Mouse (Mus musculus) C2C12 (cell line): ENCODE data around the gene Adamts17. TPM values are rescaled to one million over a fixed set of nuclear protein-coding genes. Genes with fewer than 3 reads are reported as not detected.

Source experiments
- H3K27me3 ChIP-seq: one replicate; pipeline ENCODE4 v1.6.1; 2011; ENCODE audit not compliant: control insufficient read depth, insufficient read depth, insufficient read length
- H3K36me3 ChIP-seq: one replicate; pipeline ENCODE4 v1.6.1; 2011; ENCODE audit not compliant: control insufficient read depth, insufficient read depth
- H3K4me3 ChIP-seq: one replicate; pipeline ENCODE4 v1.5.1; 2011; ENCODE audit warnings: mild to moderate bottlenecking, control low read depth; ENCODE audit not compliant: poor library complexity, insufficient read depth, severe bottlenecking
- H3K79me2 ChIP-seq: one replicate; pipeline ENCODE4 v1.6.1; 2011; ENCODE audit not compliant: control insufficient read depth, insufficient read depth
- H3K79me3 ChIP-seq: one replicate; pipeline ENCODE4 v1.6.1; 2011; ENCODE audit warnings: low read depth, control low read depth
- H3ac ChIP-seq: one replicate; pipeline ENCODE3; 2011; ENCODE audit warnings: low read depth; ENCODE audit not compliant: control insufficient read depth, insufficient read length
- CEBPB ChIP-seq: IDR thresholded peaks from one replicate; pipeline ENCODE4 v1.6.1; 2011; ENCODE audit warnings: low read depth, mild to moderate bottlenecking, control low read depth, moderate library complexity
- CTCF ChIP-seq: IDR thresholded peaks from one replicate; pipeline ENCODE4 v1.5.1; 2011; ENCODE audit not compliant: control insufficient read depth, insufficient read depth, insufficient read length
- FOSL1 ChIP-seq: IDR thresholded peaks from one replicate; pipeline ENCODE4 v1.8.0; 2011; ENCODE audit warnings: mild to moderate bottlenecking, low read length; ENCODE audit not compliant: poor library complexity, insufficient read depth, severe bottlenecking
- MAX ChIP-seq: IDR thresholded peaks from one replicate; pipeline ENCODE4 v1.6.1; 2011; ENCODE audit warnings: mild to moderate bottlenecking, control low read depth
- MYOD1 ChIP-seq: IDR thresholded peaks from one replicate; pipeline ENCODE4 v1.6.1; 2011; ENCODE audit warnings: low read depth; ENCODE audit not compliant: control insufficient read depth, insufficient read length
- MYOG ChIP-seq: IDR thresholded peaks from one replicate; pipeline ENCODE4 v1.6.1; 2011; ENCODE audit not compliant: control insufficient read depth, insufficient read length; ENCODE audit errors: extremely low read depth
- USF1 ChIP-seq: IDR thresholded peaks from one replicate; pipeline ENCODE4 v1.6.1; 2011; ENCODE audit warnings: low read depth, mild to moderate bottlenecking, control low read depth, moderate library complexity
- polyA plus RNA-seq: library from polyadenylated mRNA; unstranded; fragments of >200 nt; fragmentation: generic; extraction: Trizol; gene quantifications from one replicate; pipeline ENCODE4 v1.2.1, GENCODE M21; 2012; ENCODE audit warnings: missing spikeins

Adamts17 gene
- polyA plus RNA-seq, 1 experiment = 0.04 TPM

GRCm38 (mm10) chr7:67037726-67038520 is 198.4 kb downstream of the Adamts17 start:
- H3K79me3 ChIP-seq = no peaks in the 10 kb centered on the region
- no peak overlapping the region for H3K4me3 ChIP-seq
- H3K79me2 ChIP-seq = no peaks in the 10 kb centered on the region
- TF ChIP-seq MYOG = no peak
- no peak for TF ChIP-seq CTCF
- no peak for TF ChIP-seq MAX
- no peaks in the 10 kb centered on the region for H3K36me3 ChIP-seq
- no peak overlapping the region for H3ac ChIP-seq
- peaks cover 13% of the 10 kb centered on the region for H3K27me3 ChIP-seq

- H3K4me3 ChIP-seq = no peak overlapping the region
- H3K79me3 ChIP-seq = no peaks in the 10 kb centered on the region
- TF ChIP-seq MAX = no peak
- TF ChIP-seq MYOG = no peak
- TF ChIP-seq MYOD1 = no peak
- no peak for TF ChIP-seq FOSL1
- no peak for TF ChIP-seq CTCF
- no peak for TF ChIP-seq CEBPB
- no peak for TF ChIP-seq USF1
- no peaks in the 10 kb centered on the region for H3K36me3 ChIP-seq
- H3ac ChIP-seq = no peak overlapping the region
- H3K27me3 ChIP-seq = peaks cover 11% of the 10 kb centered on the region
- H3K79me2 ChIP-seq = no peaks in the 10 kb centered on the region
These were observed 199.6 kb downstream of the Adamts17 start for GRCm38 (mm10) chr7:67039143-67039542.

DNA sequence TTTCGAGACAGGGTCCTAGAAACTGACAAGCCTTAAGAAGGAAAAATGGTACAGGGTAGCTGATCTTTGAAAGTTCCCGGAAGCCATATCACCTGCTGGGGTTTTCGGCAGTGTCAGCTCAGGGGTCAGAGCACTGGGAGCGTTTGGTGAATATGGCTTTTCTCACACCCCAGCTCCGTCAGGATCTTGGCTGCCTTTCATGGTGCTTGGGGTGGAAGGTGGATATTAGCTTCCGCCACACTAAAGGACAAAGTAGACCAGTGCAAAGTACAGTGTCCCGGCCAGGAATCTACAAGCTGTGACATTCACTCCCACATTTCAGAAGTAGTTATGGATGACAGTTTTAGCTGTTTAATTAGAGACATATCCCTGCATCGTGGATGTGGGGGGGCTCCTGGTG is 200.3 kb downstream of the Adamts17 start:
- H3K4me3 ChIP-seq = no peak overlapping the region
- peaks cover 10% of the 10 kb centered on the region for H3K27me3 ChIP-seq
- no peak overlapping the region for H3ac ChIP-seq
- no peaks in the 10 kb centered on the region for H3K79me2 ChIP-seq
- H3K36me3 ChIP-seq = no peaks in the 10 kb centered on the region
- TF ChIP-seq MAX = no peak
- TF ChIP-seq FOSL1 = no peak
- TF ChIP-seq MYOD1 = no peak
- no peak for TF ChIP-seq CEBPB
- H3K79me3 ChIP-seq = no peaks in the 10 kb centered on the region

- no peak overlapping the region for H3K4me3 ChIP-seq
- H3K36me3 ChIP-seq = no peaks in the 10 kb centered on the region
- H3K27me3 ChIP-seq = peaks cover 9% of the 10 kb centered on the region
- no peaks in the 10 kb centered on the region for H3K79me3 ChIP-seq
- TF ChIP-seq USF1 (no peak), MYOD1 (no peak), CEBPB (no peak)
- H3K79me2 ChIP-seq = no peaks in the 10 kb centered on the region
- H3ac ChIP-seq = no peak overlapping the region
These were observed 202.2 kb downstream of the Adamts17 start for GRCm38 (mm10) chr7:67041685-67042084.

GRCm38 (mm10) chr7:67044121-67044817 is 204.7 kb downstream of the Adamts17 start:
- Histone ChIP-seq H3K4me3 (no peak overlapping the region), H3K27me3 (peaks cover 19% of the 10 kb centered on the region), H3K79me3 (no peaks in the 10 kb centered on the region), H3ac (no peak overlapping the region), H3K36me3 (no peaks in the 10 kb centered on the region), H3K79me2 (no peaks in the 10 kb centered on the region)
- TF ChIP-seq MYOG = no peak
- no peak for TF ChIP-seq CTCF
- no peak for TF ChIP-seq FOSL1
- TF ChIP-seq MYOD1 = no peak
- TF ChIP-seq CEBPB = no peak
- TF ChIP-seq MAX = no peak
- no peak for TF ChIP-seq USF1

DNA sequence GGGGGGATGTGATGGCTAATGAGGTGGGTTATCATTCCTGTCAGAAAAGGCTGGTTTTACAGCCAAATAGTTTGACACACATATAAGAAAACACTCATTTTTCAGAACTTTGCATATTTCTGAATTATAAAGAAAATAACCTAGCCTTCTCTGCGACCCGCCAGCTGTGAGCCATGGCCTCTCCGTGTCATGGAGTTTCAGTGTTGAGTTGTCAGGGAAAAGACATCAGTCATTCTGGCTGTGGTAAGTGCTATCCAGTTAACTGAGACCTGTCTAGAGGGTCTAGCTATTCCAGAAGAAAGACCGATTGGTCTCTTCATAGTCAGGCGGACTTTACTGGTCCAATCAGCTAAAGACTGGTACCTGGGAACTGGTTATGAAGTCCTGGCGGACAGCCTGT is 205.7 kb downstream of the Adamts17 start:
- Histone ChIP-seq H3ac (no peak overlapping the region), H3K79me2 (no peaks in the 10 kb centered on the region), H3K79me3 (no peaks in the 10 kb centered on the region), H3K27me3 (peaks cover 19% of the 10 kb centered on the region), H3K36me3 (no peaks in the 10 kb centered on the region), H3K4me3 (no peak overlapping the region)
- TF ChIP-seq CEBPB (no peak), MAX (no peak), USF1 (no peak), FOSL1 (no peak), MYOG (no peak), MYOD1 (no peak), CTCF (no peak)
